Mouse (Mus musculus) 416B (cell line): ENCODE results near the gene AL732309.1.
A peak's percentile ranks its signal among the peaks of the same experiment; 100 is the strongest.
"Not testable (repeated sequence)": the region's sequence is repeated elsewhere in the genome, so short reads cannot be mapped to it uniquely, and the experiment has no call there.

Source experiments
- DNase-seq: peaks from one replicate; pipeline ENCODE4 v3.0.0; 2011; ENCODE audit warnings: low read depth

Gene AL732309.1

DNA sequence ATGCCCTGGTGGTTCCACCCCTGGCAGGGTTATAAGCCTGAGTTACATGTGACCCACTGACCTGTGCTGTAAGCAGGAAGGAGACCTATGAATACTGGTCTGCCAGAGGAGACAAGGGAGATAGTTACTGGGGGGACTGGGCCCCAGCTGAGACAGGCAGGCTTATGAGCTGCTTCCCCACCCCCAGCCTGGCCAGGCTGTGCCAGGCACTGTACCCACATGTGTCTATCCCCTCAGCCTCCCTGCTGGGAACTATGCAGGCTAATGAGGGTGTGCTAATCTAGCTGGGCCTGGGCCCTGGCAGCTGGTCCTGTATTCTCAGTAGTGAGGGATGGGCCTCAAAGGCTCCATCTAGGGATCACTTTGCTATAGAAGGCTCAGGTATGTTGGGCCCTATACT, 20.6 kb upstream of the AL732309.1 start:
- DNase-seq = no peak

DNA sequence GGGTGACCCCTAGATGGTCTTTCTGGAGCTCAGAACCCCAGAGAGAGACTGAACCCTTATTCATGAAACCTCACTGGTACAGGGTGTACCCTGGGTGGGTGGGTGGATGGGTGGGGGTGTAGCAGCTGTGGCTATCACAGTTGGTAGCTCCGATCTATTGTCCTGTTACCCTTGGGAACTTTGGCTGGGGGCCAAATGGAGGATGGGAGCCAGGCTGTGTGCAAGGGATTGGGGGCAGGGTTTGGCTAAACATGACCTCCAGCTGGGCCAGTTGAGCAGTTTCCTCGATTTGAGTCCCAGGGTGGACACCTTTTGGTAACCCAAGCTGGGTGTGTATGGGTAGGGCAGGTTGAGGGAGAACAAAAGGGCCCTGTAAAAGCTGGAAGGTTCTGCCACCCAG, 20.1 kb upstream of the AL732309.1 start:
- no peak for DNase-seq

DNA sequence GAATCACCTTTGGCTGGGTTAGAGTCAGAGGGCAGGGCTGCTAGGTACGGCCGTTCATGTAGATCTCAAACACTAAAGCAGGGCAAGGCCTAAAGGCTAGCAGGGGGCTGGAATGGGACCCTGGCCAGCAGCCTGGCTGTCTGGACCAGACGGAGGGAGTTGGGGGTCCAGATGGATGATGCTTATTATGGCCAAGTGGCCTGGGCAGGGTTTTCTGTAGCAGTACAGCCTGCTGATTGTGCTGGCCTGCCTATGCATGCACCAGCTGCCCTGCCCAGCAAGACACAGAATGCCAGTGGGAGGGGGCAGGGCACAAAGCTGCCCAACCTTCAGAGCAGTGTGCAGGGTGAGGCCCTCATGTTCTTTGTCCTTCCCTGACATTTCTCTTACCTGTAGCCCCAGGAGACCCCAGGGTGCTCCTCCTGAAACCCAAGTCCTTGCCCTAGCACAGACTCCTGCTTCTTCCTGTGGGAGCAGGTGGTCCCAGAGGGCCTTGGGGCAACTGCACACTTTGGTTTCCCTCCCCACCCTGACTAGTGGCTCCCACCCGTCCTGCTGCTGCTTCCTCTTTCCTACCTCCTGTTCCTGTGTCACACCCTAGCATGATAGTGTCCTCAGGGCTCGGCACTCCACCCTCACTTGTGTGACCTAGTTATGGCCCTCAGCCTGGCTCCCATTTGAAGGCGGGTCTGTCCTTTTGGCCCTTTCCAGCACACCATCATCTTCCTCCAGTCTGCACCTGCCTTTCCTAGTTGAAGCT, 19.4 kb upstream of the AL732309.1 start:
- DNase-seq = peak; percentile 71

DNA sequence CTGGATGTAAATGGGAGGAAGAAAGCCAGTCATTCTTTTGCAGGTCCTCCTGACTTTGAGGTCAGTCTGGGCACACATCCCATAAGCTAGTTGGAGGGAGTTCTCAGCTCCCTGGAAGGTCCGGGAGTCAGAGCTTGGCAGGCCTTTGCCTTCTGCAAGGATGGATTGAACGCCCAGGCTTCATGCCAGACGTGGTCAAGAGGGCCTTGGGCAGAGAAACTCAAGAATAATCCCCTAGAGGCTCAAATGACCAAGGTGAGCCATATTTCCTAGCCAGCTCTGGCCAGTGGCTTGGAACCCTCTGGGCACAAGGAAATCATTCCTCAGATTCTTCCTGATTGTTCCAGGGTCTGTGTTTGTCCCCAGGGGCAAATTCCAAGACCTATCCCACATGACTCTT, 18.2 kb upstream of the AL732309.1 start:
- DNase-seq = no peak

DNA sequence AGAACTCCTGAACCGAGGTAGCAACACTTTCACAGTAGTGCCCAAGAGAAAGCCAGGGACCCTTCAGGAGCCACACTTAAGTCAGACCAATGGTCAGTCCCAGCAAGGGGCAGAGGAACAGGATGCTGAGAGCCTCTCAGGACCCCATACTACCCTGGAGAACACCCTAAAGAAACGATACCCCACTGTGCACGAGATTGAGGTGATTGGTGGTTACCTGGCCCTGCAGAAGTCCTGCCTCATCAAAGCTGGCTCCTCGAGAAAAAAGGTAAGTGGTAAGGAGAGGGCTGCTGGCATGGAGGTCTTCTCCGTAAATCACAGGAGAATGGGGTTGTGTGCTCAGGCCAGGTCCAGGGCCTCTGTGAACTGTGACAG, 17.6 kb upstream of the AL732309.1 start:
- no peak for DNase-seq

DNA sequence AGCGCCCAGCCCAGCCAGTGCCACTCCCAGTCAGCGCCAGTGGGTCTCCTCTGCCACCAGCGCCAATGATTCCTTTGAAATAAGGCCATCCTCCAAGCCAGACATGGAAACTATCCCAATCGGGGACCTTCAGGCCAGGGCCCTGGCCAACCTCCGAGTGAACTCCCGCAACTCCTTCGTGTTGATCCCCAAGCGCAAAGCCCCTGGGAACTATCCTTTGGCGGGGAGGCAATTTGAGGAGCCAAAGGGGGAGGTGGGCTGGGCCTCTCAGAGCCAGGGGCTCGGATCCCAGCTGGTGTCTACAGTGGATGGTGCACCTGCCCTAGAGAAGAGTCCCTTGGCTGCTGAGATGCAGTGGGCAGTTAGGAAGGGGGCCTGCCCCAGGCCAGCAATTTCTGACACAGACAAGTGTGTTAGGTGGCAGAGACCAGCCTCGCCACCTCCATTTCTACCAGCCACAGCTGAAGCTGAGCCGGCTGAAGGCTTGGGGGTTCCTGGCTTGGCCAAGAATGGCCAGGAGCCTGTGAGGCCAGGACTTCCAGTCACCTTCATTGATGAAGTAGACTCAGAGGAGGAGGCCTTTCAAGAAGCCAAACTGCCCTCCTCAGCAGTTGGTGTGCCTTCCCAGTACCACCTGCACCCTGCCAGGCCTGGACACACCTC, 17.1 kb upstream of the AL732309.1 start:
- DNase-seq = no peak

DNA sequence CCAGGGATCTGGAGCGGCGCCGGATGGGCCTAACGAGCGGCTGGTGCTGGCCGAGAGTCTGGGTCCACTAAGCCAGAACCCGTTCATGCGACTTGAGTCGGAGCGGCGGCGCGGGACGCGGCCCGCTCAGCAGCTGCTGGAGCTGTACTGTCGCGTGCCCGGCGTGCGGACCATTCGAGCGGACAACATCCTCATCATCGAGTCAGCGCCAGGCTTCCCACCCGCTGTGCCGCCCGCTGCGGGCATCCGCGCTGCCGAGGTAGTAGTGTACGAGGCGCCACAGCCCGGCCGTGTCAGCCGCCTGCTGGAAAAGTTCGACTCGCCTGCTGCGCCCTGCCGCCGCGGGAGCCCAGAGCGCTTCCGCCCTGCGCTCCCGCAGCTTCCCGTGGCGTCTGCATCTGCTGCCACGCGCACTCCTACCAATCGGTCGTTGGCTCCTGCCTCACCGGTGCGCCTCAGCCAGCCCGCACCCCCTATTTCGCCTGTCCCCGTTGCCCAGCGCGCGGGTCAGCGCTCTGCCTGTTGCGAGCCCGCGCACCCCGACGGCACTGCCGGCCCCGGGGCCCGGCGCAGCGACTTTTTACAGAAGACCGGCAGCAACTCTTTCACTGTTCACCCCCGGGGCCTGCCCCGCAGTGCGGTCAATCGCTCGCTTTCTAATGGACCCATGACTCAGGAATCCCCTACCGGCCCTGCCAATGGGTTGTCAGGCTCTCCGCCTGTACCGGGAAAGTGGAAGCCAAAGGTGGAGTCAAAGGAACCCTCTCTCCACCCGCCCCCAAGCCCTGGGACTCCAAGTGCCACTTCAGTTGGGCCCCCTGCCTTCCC, 16.3 kb upstream of the AL732309.1 start:
- DNase-seq = peak; percentile 54

DNA sequence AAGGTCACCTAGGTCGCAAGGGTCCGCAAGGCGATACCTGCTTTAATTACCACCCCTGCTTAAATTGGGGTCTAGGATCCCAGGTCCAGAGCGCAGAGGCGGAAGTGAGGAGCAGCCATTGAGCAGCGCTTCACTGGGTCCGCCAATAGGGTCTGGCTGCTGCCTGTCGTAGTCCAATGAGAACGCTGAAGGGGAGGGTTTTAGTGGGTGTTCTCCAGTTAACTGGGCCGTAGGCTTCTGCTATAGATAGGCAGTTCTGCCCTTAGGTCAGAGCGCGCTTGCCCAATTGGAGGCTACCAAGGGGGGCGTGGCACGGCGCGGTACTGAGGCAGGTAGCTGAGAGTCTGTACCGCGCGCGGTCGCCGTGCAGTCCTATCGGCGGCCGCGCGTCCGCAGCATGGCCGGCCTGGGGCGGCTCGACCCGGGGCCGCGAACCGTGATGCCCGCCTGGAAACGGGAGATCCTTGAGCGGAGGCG, 15.7 kb upstream of the AL732309.1 start, which contains the start of gene Tprn:
Tprn (plus strand) TSS at position 328 of the 477 bp plus-strand sequence.
- peak; percentile 99 for DNase-seq

DNA sequence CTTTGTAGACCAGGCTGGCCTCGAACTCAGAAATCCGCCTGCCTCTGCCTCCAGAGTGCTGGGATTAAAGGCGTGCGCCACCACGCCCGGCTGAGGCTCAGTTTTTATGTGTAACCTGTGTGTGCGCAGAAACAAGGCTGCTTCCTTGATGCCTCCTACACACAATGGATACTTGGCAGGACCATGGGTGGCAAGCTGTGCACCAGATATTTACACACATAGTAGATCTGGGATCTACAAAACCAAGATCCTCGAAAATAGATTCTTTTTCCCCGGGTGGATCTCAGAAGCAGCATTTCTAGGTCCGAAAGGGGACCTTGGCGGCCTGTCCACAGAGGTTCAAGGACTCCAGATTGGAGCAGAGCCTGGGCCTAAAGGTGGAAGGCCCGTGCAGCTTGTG, 15.2 kb upstream of the AL732309.1 start:
- DNase-seq = no peak

DNA sequence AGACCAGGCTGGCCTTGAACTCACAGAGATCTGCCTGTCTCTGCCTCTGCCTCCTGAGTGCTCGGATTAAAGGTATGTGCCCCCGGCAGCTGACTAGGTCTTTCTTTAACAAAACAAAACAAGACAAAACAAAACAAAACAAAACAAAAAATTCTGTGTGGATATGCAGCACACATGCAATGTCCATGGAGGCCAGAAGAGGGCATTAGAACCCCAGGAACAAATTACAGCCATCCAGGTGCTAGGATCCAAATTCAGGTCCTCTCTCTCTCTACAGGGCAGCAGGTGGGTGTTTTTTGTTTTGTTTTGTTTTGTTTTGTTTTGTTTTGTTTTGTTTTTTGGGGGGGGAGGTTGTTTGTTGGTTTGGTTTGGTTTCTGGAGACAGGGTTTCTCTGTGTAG, 12.2 kb upstream of the AL732309.1 start:
- DNase-seq = peak; percentile 55

DNA sequence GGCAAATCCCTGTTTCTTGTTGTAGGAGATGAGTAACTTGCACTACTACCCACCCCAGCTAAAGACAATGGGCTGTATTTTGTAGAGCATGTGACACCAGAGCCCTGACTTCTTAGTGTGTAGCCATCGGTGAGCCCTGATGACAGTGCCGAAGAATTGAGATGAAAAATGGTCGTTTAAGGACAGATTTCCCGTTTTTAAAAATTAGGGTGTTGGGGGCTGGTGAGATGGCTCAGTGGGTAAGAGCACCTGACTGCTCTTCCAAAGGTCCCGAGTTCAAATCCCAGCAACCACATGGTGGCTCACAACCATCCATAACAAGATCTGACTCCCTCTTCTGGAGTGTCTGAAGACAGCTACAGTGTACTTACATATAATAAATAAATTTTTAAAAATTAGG, 10.6 kb upstream of the AL732309.1 start:
- not testable (repeated sequence) for DNase-seq

DNA sequence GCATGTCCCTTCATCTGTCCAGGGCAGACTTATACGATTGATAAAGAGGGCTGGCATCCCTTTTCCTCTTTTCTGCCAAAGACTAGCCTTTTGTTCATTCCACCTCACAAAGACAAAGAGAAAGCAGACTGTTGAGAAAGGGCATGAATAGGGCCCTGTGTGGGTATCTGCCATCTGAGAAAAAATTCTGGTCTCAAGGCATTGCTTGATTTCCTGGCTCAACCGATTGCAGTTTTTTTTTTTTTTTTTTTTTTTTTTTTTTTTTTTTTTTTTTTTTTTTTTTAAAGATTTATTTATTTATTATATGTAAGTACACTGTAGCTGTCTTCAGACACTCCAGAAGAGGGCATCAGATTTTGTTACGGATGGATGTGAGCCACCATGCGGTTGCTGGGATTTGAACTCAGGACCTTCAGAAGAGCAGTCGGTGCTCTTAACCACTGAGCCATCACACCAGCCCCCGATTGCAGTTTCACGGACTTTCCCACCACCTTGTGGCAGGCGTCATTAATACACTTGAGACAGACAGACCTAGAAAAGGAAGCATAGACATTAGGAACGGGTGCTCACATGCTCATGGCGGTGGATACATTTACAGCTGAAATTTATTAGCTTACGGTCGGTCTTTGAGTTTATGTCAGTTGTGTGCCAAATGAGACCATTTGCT, 9.9 kb upstream of the AL732309.1 start:
- peak; percentile 89 for DNase-seq

DNA sequence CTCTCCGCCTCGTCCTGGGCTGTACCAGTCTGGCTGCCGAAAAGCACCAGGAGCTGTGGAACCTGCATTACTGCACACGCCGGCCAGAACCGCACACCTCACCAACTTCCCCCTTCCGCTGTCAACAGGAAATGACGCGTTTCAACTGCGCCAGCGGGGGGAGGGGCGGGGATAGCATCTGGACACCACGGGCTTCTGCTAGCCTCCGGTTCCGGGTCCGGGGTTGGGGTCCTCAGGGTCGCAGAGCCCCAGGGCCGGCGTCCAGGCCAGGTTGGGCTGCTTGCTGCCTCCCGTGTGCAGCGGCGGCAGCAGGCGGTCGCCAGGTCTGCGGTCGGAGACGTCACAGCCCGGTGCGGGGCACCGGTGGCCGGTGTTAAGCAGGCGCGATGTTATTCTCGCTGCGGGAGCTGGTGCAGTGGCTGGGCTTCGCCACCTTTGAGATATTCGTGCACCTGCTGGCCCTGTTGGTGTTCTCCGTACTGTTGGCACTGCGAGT, 8.7 kb upstream of the AL732309.1 start, which contains the start of gene Tmem203:
Tmem203 (plus strand) TSS at position 156 of the 496 bp plus-strand sequence.
- peak; percentile 91 for DNase-seq

DNA sequence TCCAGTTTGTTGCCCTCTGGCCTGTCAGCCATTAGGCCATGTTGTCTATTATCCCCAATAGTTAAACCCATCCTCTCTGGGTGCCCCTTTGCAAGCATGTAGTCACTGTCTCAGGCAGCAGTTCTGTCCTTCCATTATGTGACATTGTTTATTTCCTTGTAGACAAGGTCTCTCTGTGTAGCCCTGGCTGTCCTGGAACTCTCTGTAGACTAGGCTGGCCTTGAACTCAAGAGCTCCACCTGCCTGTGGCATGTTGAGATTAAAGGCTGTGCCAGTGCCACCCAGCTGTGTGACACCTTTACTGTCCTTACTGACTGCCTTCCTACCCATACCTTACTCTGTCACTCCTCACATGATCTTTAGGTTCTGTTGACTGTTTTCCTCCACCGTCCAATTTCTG, 5.7 kb upstream of the AL732309.1 start:
- DNase-seq = peak; percentile 55

DNA sequence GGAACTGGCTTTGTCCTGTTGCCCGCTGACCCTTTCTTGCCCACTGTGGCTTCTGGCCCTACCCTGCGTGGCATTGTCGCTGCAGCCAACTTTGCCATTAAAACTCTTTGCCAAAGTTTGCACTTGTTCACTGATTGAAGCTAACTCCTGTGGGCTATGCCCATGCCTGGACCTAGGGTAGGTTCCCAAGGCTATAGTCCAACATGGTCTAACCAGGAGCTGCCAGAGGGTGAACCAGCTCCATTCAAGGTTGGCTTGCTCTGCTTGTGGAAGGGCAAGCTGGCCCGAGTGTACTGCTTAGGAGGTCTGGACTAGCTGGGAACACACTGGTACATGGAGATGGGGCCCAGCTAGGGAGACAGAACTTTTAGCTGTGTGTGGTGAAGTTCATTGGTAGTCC, 2.5 kb downstream of the AL732309.1 start:
- no peak for DNase-seq

DNA sequence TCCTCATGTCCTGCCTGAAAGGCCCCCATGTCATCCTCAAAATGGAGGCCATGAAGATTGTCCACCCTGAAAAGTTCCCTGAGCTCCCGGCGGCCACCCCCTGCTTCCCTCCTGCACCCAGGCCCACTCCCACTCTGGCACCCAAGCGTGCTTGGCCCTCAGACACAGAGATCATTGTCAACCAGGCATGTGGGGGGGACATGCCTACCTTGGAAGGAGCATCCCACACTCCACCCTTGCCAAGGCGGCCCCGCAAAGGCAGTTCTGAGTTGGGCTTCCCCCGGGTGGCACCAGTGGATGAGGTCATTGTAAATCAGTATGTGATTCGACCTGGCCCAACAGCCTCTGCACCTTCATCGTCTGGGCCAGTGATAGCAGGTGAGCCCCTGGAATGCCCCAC, 3.3 kb downstream of the AL732309.1 start:
- DNase-seq = no peak

DNA sequence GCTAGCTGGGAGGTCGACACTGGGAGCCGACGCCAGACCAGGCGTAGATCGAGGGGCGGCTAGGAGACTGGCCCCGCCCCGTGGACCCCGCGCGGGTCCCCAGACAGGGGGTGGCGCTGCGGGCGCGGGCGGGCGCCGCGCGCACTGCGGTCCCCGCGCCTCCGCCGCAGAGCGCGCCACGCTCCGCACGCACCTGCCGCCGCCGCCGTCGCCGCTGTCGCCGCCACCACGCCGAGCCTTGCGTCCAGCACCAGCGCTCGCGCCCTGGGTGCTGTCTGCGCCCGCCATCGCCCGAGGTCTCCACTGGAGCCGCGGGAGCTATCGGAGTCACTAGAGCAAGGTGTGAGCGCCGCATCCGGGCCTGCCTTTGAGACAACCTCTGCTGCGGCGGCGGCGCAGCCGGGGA, 4.6 kb downstream of the AL732309.1 start, which contains the start of the genes Rnf208 and Cysrt1:
Rnf208 (plus strand) TSS at position 155 of the 406 bp plus-strand sequence.
Cysrt1 (minus strand) TSS at position 352 of the 406 bp plus-strand sequence.
- no peak for DNase-seq

DNA sequence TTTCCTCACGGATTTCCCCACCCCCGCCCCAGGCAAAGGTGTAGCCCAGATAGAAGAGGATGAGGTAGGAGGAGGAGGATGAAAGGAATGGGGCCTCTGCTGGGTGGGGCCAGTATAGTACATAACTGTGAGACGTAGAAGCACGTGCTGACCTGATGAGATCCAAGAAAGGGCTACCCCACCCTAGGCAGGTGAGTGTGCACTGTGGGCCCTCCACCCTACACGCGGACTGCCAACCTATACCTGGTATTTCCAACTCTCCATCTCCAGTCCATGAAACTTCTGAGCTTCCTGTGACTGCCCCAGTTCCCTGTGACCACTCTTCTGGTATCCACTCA, 5.3 kb downstream of the AL732309.1 start:
- DNase-seq = no peak

DNA sequence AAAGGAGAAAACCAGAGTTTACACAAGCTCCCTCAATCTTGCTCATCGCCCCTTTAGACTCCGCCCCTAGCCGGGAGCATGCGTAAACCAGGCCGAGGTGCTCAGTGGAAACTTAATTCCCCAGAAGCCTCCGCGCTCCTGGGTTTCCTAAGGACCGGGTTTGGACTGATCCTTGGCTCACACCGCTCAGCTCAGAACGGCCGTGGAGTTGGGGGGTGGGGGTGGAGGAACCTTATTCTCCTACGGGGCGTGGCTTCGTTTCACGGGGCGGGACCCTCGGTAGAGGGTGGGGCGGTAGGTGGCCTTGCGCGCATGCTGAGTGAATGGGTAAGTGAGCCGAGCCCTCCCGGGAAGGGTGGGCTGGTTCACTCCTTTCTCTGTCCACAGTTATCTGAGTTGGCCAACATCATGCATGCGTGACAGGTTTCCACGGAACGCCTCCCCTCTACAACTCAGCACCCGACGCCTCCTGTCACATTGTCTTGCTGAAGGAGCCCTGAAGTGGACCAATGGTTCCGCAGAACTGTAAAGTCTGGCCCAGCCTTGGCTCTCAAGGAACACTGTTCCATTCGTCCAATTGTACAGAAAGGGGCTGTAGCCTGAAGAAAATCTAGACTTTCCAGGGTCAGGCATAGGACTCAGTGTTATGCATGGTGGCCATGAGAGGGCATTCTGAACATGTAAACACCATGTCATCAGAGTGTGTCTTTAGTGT, 5.8 kb downstream of the AL732309.1 start:
- DNase-seq = no peak

DNA sequence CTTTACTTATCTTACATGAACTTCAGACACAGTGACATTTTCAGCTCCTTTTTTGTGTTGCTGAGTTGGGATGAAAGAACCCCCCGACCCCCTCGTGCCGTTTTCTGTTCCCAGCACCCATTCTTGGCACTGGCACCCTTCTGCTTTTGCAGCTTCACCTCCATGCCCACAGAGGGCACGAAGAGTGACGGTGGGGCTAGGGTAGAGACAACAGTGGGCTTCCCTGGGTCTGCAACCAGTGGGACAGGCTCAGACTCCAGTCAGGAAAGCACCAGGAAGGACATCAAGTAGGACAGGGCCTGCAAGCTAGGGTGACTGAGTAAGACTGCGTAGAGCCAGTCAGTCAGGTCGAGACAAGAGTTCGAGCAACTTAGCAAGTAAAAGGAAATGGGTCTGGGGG, 6.4 kb downstream of the AL732309.1 start:
- DNase-seq = no peak

DNA sequence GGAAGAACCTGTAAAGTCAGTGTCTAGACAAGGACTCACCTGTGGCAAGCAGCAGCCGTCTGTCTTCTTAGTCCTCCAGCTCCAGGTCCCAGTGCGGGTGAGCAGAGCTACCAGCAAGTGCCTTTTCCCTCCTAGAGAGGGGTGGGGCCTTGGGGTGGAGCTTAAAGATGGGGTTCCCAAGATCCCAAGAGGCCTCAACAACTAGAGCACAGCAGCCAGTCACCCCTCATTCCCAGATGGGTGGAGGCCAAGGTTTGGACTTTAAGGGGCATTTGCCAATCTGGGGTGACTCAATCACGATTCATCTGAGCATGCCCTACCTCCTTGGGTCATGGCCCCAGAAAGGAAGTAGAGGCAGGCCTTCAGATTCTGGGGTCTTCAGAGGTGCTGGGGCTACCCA, 6.9 kb downstream of the AL732309.1 start:
- DNase-seq = no peak
